Mouse (Mus musculus) ES-CJ7 (cell line): ENCODE data around the gene Spam1.

ENCODE experiments used
- DNase-seq: peaks from one replicate; pipeline ENCODE4 v3.0.0; 2011; ENCODE audit warnings: low read depth, low spot score

The Spam1 gene

DNA sequence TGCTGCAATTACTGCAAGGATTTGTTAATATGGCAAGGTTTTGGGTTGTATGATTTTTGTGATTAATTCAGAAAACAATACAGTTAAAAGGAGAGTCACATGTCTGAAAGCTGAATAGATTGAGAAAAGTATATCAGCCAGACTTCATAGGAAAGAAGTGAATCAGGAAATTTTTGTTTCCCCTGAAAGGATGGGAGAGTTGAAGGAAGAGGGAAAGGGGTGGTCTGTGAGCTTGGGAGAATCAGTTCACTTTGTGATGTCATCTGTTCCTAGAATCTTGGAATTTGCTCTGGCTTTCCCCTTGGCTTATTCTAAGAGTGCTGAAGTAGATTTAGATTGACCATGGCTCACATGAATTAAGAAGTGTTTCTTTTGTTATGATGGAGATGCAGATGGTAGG is at the start of gene Spam1:
Gene Spam1 (plus strand): TSS at position 301 of the 400 bp plus-strand sequence.
- no peak for DNase-seq

DNA sequence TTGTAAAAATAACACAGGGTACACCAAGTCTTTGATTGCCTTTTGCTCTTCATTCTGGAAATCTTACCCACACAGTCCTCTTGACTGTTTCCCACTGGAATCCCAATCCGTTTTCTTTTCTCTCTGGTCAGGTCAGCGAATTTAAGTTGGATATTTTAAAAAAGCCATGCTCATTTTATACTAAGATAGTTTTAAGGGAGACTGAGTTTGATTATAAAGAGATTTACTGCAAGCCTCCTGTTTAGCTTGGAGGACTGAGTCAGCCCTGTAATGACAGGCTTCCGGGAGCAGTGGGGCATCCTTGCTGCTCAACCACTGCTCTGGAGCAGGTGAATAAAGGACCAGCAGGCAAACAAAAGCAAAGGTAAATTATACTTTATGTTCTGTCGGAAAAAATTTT is 43.0 kb upstream of the Spam1 start, which contains the start of gene Hyal4:
Gene Hyal4 (plus strand): TSS at position 301 of the 400 bp plus-strand sequence.
- no peak for DNase-seq

DNA sequence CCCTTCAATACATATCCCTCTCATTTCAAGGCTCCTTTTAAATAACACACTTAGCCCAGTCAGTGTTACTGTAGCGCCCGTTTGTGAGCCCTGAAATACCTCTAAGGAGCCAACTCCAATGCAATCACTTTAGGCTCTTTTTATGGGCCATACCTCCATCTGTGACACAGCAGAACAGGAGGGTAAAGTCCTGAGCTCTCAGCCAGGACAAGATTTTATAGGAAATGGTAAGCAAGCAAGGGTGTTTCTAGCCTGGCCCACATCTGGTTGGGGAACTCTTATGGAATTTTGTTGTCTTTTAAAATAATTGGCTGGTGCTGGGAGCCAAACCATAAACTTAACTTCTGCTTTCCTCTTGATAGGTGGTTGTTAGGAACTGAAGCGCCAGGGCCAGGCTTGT is 31.7 kb upstream of the Spam1 start:
- no peak for DNase-seq

DNA sequence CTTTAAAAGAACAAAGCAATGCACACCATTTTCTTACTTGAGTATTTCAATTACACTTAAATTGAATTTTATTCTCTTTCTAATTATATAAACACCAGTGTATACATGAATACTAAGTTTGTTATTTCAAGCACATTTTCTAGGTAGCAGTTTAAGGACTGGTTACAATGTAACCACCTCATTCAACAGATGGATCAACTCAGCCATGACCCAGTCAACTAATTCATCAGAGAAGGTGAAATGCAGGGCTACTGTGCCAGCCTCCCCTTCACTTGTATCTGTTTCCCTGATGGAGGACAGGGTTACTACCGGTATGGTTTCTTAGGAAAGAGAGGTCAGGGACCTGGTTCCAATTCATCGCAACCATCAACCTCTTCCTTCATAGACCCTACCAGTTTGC is 24.7 kb upstream of the Spam1 start:
- no peak for DNase-seq

DNA sequence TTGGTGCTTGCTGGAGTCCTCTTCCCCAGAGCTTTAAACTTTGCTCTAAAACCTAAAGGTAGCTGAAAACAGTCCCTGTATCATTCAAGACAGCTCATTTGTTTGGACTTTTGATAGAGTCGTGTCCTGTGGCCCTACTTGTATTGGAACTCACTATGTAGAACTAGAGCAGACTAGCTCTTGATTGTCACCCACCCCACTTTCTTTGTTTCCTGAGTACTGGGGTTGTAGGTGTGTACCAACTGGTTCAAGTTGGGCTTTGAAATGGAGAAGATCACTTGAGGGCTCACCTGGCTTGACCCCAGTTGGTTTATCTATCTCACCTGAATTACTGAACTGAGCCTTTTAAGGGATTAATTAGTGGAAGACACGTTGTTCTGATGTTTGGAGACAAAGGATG is 11.8 kb upstream of the Spam1 start:
- peak; percentile 74 for DNase-seq

DNA sequence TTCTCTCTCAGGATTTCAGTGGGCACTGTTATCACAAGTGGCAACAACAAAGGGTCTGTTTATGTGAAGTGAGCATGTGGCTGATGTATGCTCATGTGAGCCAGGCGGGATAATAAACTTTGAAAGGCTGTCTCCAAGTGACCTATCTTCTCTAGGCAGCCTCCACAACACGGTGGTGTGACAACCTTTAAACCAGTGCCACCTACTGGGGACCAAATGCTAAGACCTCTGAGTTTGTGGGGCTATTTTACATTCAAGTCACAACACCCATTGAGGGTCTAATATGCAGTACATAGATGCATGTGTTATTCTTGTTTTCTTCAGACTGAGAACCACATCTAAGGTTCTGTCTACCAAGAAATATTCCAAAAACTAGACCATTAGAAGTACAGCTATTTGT is 31.1 kb downstream of the Spam1 start:
- peak; percentile 41 for DNase-seq
